Mouse (Mus musculus): ENCODE results near the gene Ino80. TPM values are rescaled to one million over a fixed set of nuclear protein-coding genes. Genes with fewer than 3 reads are reported as not detected.

Gene Ino80
- total and polyA plus RNA-seq, 3 experiments, result 10.6 to 17.8 (median 11.4) TPM

GRCm38 (mm10) chr2:119408278-119408677 lies 69.2 kb downstream of the Ino80 start:
- dilution Hi-C loops (cut with MboI; ENCODE audit: extremely low pct_ligation_motif_present, extremely low pct_unique_long_range_greater_than_20kb, low sequenced_read_pairs), result no loop called here
- in situ Hi-C loops (cut with MboI; ENCODE audit: low pct_ligation_motif_present, low pct_unique_long_range_greater_than_20kb, low sequenced_read_pairs), result no loop called here
- TF ChIP-seq E2F4 (IDR thresholded peaks at IDR 0.05; ENCODE audit: insufficient replicate concordance, low read depth, low read length) (no peak), HCFC1 (IDR thresholded peaks at IDR 0.05; ENCODE audit: low read depth, low read length) (no peak), CHD1 (IDR thresholded peaks at IDR 0.05; ENCODE audit: low read depth, low read length) (no peak), CTCF (conservative IDR thresholded peaks at IDR 0.05 in 1 of 2, IDR thresholded peaks at IDR 0.05 in 1 of 2; ENCODE audit: low read depth in 2 of 2, low read length in 2 of 2) (no peak), PAX5 (IDR thresholded peaks at IDR 0.05; ENCODE audit: low read length) (no peak), NELFE (IDR thresholded peaks at IDR 0.05; ENCODE audit: low read depth, low read length) (no peak), TBP (conservative IDR thresholded peaks at IDR 0.05; ENCODE audit: low read depth, low read length) (no peak), RCOR1 (conservative IDR thresholded peaks at IDR 0.05; ENCODE audit: low read depth, low read length) (no peak), MXI1 (IDR thresholded peaks at IDR 0.05; ENCODE audit: low read depth, low read length) (no peak), MAX (IDR thresholded peaks at IDR 0.05; ENCODE audit: low read length) (no peak), ELF1 (IDR thresholded peaks at IDR 0.05; ENCODE audit: low read depth, low read length) (no peak), ZKSCAN1 (IDR thresholded peaks at IDR 0.05; ENCODE audit: borderline replicate concordance, low read depth, low read length) (no peak), MEF2A (IDR thresholded peaks at IDR 0.05; ENCODE audit: borderline replicate concordance, low read depth, low read length) (no peak), BHLHE40 (IDR thresholded peaks at IDR 0.05; ENCODE audit: low read depth, low read length) (no peak)
- Histone ChIP-seq H3K36me3 (replicated peaks in 1 of 2; ENCODE audit: control insufficient read depth in 1 of 2, insufficient read depth in 1 of 2, low read length in 1 of 2) (peaks cover 48 to 88% of the 10 kb centered on the region in 2 experiments), H3K27me3 (replicated peaks) (no peaks in the 10 kb centered on the region), H3K79me2 (replicated peaks; ENCODE audit: control insufficient read depth, extremely low read depth, insufficient read depth, poor library complexity, severe bottlenecking) (no peaks in the 10 kb centered on the region; the same call in 1 of the 2 replicates), H3K4me1 (ENCODE audit: control insufficient read depth in 1 of 2, insufficient read depth in 2 of 2) (no peaks in the 10 kb centered on the region), H3K4me3 (replicated peaks in 1 of 3; ENCODE audit: low read depth in 2 of 3, low read length in 2 of 3, poor library complexity in 1 of 3) (no peak overlapping the region), H3K4me2 (ENCODE audit: insufficient read depth, low read depth, poor library complexity, severe bottlenecking) (no peak overlapping the region), H3K9me3 (replicated peaks; ENCODE audit: low read length) (no peaks in the 10 kb centered on the region), H3K27ac (ENCODE audit: insufficient read depth, low read depth) (no peak overlapping the region), H3K9ac (ENCODE audit: insufficient read depth, low read depth) (no peak overlapping the region)
- DNase-seq (ENCODE audit: extremely low read depth), result no peak

- no peaks in the 10 kb centered on the region for H3K9me3 ChIP-seq (replicated peaks; ENCODE audit: low read length)
- peaks cover 0 to 21% of the 10 kb centered on the region in 2 experiments; a peak in 2 of 4 replicates for H3K4me1 ChIP-seq (ENCODE audit: control insufficient read depth in 1 of 2, insufficient read depth in 2 of 2)
- no peak overlapping the region for H3K9ac ChIP-seq (ENCODE audit: insufficient read depth, low read depth)
- dilution Hi-C loops (cut with MboI; ENCODE audit: extremely low pct_ligation_motif_present, extremely low pct_unique_long_range_greater_than_20kb, low sequenced_read_pairs) (no loop called here), in situ Hi-C loops (cut with MboI; ENCODE audit: low pct_ligation_motif_present, low pct_unique_long_range_greater_than_20kb, low sequenced_read_pairs) (no loop called here)
- no peak overlapping the region for H3K4me2 ChIP-seq (ENCODE audit: insufficient read depth, low read depth, poor library complexity, severe bottlenecking)
- DNase-seq (ENCODE audit: extremely low read depth), result no peak
- TF ChIP-seq PAX5 (IDR thresholded peaks at IDR 0.05; ENCODE audit: low read length) (no peak), MAX (IDR thresholded peaks at IDR 0.05; ENCODE audit: low read length) (no peak), RCOR1 (conservative IDR thresholded peaks at IDR 0.05; ENCODE audit: low read depth, low read length) (no peak), CHD2 (IDR thresholded peaks at IDR 0.05; ENCODE audit: low read length) (no peak), MEF2A (IDR thresholded peaks at IDR 0.05; ENCODE audit: borderline replicate concordance, low read depth, low read length) (no peak), BHLHE40 (IDR thresholded peaks at IDR 0.05; ENCODE audit: low read depth, low read length) (no peak), ZC3H11A (IDR thresholded peaks at IDR 0.05; ENCODE audit: low read depth, low read length) (no peak), HCFC1 (IDR thresholded peaks at IDR 0.05; ENCODE audit: low read depth, low read length) (no peak), MAZ (IDR thresholded peaks at IDR 0.05; ENCODE audit: low read depth, low read length) (no peak)
- no peaks in the 10 kb centered on the region for H3K79me2 ChIP-seq (replicated peaks; ENCODE audit: control insufficient read depth, extremely low read depth, insufficient read depth, poor library complexity, severe bottlenecking)
- H3K4me3 ChIP-seq (replicated peaks in 1 of 3; ENCODE audit: low read depth in 2 of 3, low read length in 2 of 3, poor library complexity in 1 of 3), result no peak overlapping the region
- no peak overlapping the region for H3K27ac ChIP-seq (ENCODE audit: insufficient read depth, low read depth)
- H3K27me3 ChIP-seq (replicated peaks), result no peaks in the 10 kb centered on the region
- peaks cover 20 to 73% of the 10 kb centered on the region in 2 experiments for H3K36me3 ChIP-seq (replicated peaks in 1 of 2; ENCODE audit: control insufficient read depth in 1 of 2, insufficient read depth in 1 of 2, low read length in 1 of 2)
Observed at GRCm38 (mm10) chr2:119399313-119399712, 78.2 kb downstream of the Ino80 start.
